Mouse (Mus musculus): Measurements from ENCODE around the gene Clec12b.

DNA sequence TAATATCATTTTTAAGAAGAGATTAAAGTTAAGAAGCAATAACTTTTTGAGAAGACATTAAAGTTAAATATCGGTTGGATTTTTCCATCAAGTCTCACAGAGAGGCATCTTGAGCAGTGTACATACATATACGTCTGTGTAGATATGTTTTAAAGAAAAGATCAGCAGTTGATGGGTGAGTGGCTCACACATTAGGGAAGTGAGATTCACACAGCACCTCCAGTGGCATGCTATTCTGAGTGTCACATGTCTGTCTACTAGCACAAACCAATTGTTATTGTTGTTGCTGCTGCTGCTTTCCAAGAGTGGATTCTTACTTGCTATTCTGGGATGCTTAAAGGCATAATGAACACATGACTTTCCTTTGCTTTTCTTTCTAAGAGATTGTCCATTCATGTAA is 16.7 kb upstream of the Clec12b start:
- TF ChIP-seq CTCF (IDR thresholded peaks at IDR 0.05; ENCODE audit: low read depth) (no peak), EP300 (IDR thresholded peaks at IDR 0.05; ENCODE audit: low read depth) (no peak)
